Mouse (Mus musculus) layer of hippocampus, postnatal 10 days (tissue): ENCODE measurements around the gene Papola. TPM values are rescaled to one million over a fixed set of nuclear protein-coding genes. Genes with fewer than 3 reads are reported as not detected.

Source experiments
- DNase-seq, 2 experiments: peaks; one replicate each; pipeline ENCODE4 v3.0.0; 2021; ENCODE audit warnings: low spot score in 2 of 2
- microRNA-seq, 2 experiments: library from miRNA; unstranded; fragments of <30 nt; microRNA quantifications; one replicate each; pipeline ENCODE4 v1.2.0; 2021
- total RNA-seq, 2 experiments: library from RNA; stranded (reverse); gene quantifications; 2 replicates each; pipeline ENCODE4 v1.2.3; 2021

The Papola gene
- total RNA-seq, 2 experiments from 2014 or later, result 131 to 149 TPM

DNA sequence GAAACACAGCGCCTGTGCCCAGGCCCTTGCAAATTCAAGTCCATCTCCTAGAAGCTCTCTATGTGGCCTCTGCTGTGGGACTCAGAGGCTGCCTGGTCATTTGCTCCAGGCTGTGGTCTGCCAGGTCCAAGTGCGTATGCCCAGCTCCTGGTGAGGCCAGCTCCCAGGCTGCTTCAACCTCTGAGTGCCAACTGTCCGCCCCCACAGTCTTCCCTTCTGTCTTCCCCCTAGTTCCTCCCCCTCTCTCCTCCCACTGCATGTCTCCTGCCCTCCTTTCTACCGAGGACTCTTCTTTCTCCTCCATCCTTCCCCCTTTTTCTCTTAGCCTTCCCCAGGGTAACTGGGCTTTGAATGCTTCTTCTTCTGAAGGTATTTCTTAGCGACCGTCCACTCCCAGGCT, 77.6 kb downstream of the Papola start:
- no peak for DNase-seq

DNA sequence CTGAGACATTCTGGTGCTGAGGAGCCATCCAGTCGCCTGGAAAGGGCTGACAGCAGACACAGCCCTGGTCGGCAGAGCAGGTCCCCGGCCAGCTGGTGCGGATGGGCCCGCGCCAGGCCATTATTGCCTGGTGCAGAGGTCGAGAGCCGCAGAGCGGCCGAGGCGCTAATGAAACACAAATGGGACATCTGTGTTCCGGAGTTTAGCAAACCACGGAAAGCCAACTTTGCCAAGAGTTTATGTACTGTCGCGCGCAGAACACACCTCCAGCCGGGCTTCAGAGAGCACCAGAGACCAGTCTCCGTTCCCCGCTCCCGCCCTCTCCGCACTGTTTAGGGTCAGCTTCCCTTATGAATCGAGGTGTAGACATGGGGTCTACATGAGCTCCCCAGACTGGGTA, 78.1 kb downstream of the Papola start:
- DNase-seq, result no peak

DNA sequence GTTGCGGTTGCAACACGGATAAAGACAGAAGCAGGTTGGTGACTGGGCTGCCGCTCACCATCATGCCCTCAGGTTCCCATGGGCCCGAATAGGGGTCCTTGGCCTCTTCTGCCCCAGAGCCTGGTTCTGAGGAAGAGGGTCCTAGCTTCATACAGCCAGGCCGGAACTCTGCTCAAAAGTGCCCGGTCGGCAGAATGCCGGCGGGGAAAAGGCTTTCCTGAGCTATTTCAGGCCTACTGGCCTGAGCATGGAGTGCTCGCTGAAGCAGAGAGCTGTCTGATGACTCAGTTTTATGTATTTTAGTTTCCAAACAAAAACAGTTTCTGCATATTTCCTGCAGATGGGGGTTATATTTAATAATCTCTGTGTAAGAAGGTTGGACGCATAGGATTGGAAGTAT, 78.9 kb downstream of the Papola start:
- DNase-seq, result no peak

DNA sequence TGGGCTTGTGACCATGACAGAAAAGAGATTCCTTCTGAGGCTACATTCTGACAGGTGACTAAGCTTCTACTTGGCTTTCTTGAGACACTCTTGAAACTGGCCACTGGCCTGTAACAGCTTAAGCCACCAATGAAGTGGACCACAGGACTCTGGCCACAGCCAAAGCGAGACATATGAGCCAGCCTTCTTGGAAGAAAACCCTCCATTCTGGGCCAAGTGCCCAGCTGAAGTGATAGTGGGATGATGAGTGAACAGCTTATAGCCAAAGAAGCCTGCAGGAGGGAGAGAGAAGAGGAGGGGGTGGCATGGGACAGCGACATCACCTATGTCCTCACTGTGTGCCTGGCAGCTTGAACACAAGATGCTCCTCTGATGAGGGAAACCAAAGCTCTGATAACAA, 83.2 kb downstream of the Papola start:
- no peak for DNase-seq

DNA sequence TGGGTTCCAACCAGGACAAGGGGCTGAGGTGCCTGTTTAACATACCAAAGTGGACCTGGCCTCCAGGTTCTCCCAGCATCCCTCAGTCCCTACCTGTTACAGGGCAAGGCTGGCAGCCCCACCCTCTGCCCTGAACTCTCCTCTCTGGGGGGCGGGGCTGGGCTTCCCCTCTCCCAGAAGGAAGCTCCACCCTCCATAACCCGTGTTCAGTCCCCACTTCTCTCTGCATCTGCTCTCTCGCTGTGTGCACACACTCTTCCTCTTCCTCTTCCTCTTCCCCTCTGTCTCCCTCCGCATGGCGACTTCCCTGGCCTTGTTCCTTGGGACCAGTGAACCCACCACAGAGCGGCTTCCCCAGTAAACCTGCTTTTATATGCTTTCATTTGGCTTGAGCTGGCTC, 84.7 kb downstream of the Papola start:
- DNase-seq, result no peak

DNA sequence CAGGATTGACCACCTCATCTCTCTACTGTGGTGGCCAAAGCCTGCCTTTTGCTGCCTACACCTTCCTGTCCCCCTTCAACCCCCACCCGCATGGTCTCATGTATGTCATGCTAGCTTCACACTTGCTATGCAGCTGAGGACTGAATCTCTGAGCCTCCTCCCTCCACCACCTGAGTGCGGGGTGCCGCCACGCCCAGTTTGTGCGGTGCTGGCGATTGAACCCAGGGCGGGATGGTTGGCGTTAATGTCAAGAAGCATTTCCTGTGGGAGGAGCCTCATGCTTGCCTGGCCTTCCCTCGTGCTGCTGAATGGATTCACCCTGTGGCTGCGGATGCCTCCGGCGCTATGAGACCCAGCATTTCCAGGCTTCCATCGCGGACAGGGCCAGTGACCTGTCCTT, 85.2 kb downstream of the Papola start:
- no peak for DNase-seq

DNA sequence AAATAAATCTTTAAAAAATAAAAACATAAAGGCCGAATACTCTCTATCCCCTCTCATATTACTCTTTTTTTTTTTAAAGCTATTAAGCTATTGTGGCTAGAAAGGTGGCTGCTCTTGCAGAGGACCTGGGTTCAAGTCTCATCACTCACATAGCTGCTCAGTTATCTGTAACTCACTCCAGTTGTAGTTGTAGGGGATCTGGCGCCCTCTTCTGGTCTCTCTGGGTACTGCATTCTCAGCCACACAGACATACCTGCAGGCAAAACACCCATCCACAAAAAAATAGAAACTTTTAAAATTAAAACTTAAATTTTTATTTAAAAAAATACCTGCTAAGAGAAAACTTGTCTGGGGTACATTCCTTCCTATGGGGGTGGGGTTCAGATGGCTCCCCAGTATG, 88.8 kb downstream of the Papola start:
- DNase-seq, result no peak

DNA sequence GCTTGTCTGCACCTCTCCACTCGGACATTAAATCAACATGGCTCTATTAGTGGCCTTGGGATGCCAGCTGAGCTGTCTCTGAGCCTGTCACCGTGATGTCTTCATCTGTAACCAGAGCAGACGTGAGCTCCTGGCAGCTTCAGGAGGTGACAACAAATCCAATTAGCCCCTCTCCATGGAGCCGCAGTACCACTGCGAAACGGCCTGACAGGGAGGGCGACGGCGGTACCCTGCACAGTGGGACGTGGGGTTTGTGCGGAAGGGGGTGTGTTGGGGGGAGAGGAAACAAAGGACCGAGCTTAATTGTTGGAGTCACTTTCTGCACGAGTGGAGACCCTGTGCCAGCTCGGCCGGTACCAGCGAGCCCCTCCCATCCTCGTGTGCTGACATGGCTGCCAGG, 90.6 kb downstream of the Papola start:
- peak in 1 of 2 experiments; percentile 46 for DNase-seq

DNA sequence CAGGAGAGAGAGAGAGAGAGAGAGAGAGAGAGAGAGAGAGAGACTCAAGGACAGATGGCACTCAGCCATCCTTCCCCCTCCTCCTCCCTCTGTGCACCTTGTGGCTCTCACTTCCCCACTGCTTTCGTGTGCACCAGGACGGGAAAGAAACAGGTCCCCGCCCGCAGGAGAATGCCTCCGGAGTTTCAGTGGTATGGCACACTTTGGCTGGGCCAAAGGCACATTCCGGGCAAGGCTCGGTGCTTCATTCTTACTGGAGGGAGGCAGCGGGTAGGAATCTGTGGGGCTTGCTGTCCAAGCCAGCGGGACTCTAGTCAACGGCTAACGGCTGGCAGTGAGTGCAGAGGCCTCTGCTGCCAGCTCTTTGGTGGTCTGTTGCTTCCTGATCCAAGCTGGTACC, 92.0 kb downstream of the Papola start:
- peak; percentile 44 to 63 for DNase-seq

DNA sequence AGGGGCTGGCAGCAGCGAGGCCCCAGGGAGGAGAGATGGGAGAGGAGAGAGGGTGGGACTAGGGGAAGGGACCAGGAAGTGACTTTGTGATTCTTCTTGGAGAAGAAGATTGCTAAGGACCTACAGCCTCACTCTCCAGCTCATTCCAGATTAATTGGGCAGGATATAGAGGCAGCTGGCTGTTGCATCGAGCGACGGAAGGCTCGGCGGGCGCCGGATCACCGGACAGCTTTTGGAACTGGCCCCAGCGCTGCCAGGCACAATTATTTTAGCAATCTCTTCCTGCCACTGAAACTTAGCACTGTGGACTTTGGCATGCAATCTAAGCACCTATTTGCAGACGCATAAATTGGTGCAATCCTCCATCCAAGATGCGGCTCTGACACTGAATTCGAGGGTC, 92.4 kb downstream of the Papola start:
- no peak for DNase-seq

DNA sequence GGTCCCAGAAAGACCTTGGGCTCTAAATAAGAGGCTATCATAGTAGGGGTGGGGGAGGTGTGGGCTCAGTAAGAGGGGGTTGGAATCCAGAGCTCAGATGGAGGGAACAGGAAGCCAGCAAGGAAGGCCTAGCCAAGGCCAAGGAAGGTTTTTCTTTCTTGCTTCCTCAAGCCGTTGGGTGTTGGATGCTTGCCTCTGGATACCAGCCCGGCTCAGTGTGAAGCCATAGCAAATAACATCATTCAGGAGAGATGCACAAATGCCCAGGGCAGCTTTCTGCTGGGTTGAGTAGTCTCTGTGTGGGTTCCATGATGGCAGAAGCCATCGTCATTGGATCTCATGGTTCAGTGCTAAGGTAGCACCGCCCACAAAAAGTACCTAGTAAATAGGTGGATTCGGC, 94.3 kb downstream of the Papola start:
- no peak for DNase-seq

DNA sequence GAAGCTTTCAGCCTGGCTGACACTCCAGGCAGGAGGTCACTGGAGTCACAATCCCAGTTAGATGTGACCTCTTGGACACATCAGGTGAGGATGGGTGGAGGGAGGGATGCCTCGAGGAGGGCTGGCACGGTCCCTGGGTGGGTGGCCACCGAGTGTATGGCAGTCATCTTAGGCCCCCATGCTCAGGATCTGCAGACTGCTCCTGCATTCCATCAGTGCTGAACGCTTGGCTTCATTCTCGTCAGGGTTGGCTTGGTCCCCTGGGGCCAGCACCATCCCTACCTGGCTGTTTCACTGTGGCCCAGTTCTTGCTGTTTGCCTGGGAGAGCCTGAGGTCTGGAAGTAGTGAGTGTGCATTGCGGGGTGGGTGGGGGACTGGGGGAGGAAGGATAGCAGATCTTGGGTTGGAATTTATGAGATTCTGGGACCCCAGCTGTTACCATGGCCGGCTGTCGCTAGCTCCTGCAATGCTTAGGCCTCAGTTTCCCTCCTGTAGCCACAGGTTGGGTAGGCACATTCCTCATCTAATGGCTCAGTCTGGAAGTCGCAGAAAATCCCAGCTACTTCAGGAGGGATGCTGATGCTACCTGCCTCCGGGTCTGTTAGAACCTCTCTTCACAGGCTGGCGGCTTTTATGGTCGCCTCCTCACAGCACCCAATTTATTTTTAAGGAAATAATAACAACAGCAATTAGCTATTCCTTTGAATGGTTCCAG, 99.5 kb downstream of the Papola start:
- DNase-seq, result no peak

DNA sequence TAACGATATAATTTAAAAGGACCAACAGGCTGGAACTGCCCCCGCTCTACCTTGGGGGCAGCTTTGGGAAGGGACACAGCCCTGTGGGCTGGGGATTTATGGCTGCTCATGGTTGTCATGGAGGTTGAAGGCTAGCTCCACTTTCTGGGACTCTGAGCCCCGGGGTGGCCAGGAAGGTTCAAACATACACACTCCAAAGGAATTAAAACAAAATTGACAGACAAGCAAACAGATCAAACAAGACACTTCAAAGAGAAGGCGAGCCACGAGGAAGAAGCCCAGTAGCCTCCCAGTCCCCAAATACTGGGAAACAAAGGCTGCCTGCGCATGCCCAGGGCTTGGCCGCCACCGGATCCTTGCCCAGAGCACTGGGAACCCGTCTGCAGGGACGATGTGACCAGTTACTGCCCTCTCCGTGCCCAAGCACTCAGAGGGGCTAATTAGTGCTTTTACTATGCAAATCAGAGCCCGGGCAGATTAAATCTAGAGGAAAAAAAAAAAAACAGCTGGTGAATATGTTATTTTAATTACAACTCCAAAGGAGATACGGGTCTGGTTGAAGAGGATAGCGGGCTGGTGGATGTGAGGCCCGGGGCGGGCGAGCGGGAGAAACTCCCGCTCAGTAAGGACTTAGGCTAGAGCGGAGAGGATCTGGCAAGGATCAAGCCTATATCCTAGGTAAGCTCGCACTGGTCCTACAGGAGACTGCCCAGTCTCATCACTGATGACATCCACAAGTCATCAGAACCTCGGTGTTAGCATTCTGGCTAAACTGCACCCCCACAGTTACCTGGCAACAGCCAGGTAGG, 100.2 kb downstream of the Papola start:
- no peak for DNase-seq

Small RNA genes within 50 kb of the gene (microRNA-seq; reads per million reads assigned to microRNA genes)
- 0 to 0.39 reads per million in 2 experiments for gene Gm22120

Other genes starting within 250 kb of the Papola start
- under 1 TPM; 0.57 to 0.60 TPM for gene Bdkrb2, start 221.5 kb upstream of the Papola start, total RNA-seq
- gene Bdkrb1, start 181.6 kb upstream of the Papola start, total RNA-seq, result not detected
- 10 to 100 TPM; 14.8 to 15.7 TPM for gene Gskip, start 99.9 kb upstream of the Papola start, total RNA-seq
- gene Atg2b, start 99.5 kb upstream of the Papola start, total RNA-seq, result 10 to 100 TPM; 42.0 TPM
- 1 to 10 TPM; 2.2 to 2.8 TPM for gene Ak7, start 78.7 kb upstream of the Papola start, total RNA-seq
- gene Vrk1, start 225.5 kb downstream of the Papola start, total RNA-seq, result 10 to 100 TPM; 18.8 to 22.1 TPM